Mouse (Mus musculus) midbrain, embryonic 10.5 days (tissue): ENCODE measurements around the gene Slc23a2. TPM values are rescaled to one million over a fixed set of nuclear protein-coding genes. Genes with fewer than 3 reads are reported as not detected.

Source experiments
- DNase-seq: peaks from one replicate; pipeline ENCODE4 v3.0.0-alpha.2; 2017; ENCODE audit warnings: low spot score
- H3K27ac ChIP-seq: fragments of 300-500 bp; sonication (generic); replicated peaks from 2 replicates; pipeline ENCODE4 v1.5.1; 2016; ENCODE audit warnings: mild to moderate bottlenecking
- H3K27me3 ChIP-seq: fragments of 300-500 bp; sonication (generic); 2 replicates; pipeline ENCODE4 v1.6.1; 2016; ENCODE audit warnings: low read depth, mild to moderate bottlenecking; ENCODE audit not compliant: poor library complexity, severe bottlenecking
- H3K36me3 ChIP-seq: fragments of 300-500 bp; sonication (generic); 2 replicates; pipeline ENCODE4 v1.6.1; 2016; ENCODE audit warnings: mild to moderate bottlenecking, moderate library complexity
- H3K4me1 ChIP-seq: fragments of 300-500 bp; sonication (generic); 2 replicates; pipeline ENCODE4 v1.6.1; 2016
- H3K4me3 ChIP-seq: fragments of 300-500 bp; sonication (generic); 2 replicates; pipeline ENCODE4 v1.5.1; 2016; ENCODE audit warnings: mild to moderate bottlenecking, moderate library complexity
- H3K9me3 ChIP-seq: fragments of 300-500 bp; sonication (generic); replicated peaks from 2 replicates; pipeline ENCODE4 v1.6.1; 2016; ENCODE audit warnings: mild to moderate bottlenecking
- WGBS: fragments of 180-500 bp; shearing (Covaris S2); methylation state at CpG from one replicate; pipeline ENCODE4 v1.1.7; 2016; 5-methylcytosine and 5-hydroxymethylcytosine counted together
- polyA plus RNA-seq: library from polyadenylated mRNA; unstranded; fragments of >200 nt; fragmentation: Nextera tagmentation; extraction: Ambion mirVana; gene quantifications from 2 replicates; pipeline ENCODE4 v1.2.1, GENCODE M21; 2016

Slc23a2 gene
- polyA plus RNA-seq, 1 experiment from 2014 or later = 8.8 TPM

DNA sequence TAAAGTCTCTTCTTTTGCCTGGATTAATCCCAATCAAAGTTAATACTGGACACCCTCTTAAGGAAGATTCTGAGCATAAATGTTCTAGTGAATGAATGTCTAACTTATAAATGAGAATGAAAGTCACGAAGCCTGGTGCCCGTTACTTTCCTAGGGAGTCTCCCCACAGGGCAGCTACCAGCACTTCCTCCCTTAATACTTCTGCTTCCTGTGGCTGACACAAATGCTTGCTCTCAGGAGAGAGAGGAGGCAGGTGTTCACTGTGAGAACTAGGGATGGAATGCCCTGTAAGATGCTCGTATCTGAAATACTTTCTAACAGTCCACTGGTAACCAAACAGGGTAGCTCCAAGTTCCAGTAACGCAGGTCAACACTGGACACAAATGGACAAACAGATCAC lies 91.1 kb downstream of the Slc23a2 start:
- Histone ChIP-seq H3K9me3 (no peaks in the 10 kb centered on the region), H3K4me3 (no peak overlapping the region), H3K4me1 (no peaks in the 10 kb centered on the region), H3K36me3 (peaks cover 32% of the 10 kb centered on the region), H3K27me3 (no peaks in the 10 kb centered on the region), H3K27ac (no peak overlapping the region)
- 95% methylated on average over 4 of the region's 4 CpGs for WGBS
- DNase-seq = no peak

- Histone ChIP-seq H3K4me1 (no peaks in the 10 kb centered on the region), H3K36me3 (peaks cover 18% of the 10 kb centered on the region), H3K27me3 (no peaks in the 10 kb centered on the region), H3K4me3 (no peak overlapping the region), H3K27ac (no peak overlapping the region), H3K9me3 (no peaks in the 10 kb centered on the region)
- 90% methylated on average over 5 of the region's 5 CpGs for WGBS
- DNase-seq = no peak
Measured at GRCm38 (mm10) chr2:132051798-132052197, 93.1 kb downstream of the Slc23a2 start.

- Histone ChIP-seq H3K9me3 (no peaks in the 10 kb centered on the region), H3K27ac (no peak overlapping the region), H3K4me1 (0 out of 2 replicates have a peak, but pooled peaks cover under 1% of the 10 kb centered on the region), H3K36me3 (0 out of 2 replicates have a peak, but pooled peaks cover 4% of the 10 kb centered on the region), H3K4me3 (no peak overlapping the region), H3K27me3 (no peaks in the 10 kb centered on the region)
- WGBS = 46% methylated on average over 3 of the region's 3 CpGs
- no peak for DNase-seq
Measured at GRCm38 (mm10) chr2:132049921-132050320, 95.0 kb downstream of the Slc23a2 start.

DNA sequence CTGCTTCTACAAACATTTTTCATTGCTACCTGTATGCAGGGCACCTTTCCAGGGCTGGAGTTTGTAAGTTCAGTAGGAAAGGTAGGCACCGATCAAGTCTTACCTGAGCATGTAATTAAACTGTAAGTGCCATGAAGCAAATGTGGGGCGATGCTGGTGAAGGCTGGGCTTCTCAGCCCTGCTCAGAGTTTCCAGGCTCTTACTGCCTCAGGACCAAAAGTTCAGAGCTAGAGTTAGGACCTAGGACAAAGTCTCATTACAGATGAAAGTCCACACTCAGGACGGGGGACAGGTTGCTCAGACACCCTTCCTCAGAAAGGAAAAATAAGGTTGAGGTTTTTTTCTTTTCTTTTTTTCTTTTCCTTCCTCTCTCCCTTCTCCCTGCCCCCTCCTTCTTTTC lies 95.4 kb downstream of the Slc23a2 start:
- 82% methylated on average over 3 of the region's 3 CpGs for WGBS
- Histone ChIP-seq H3K36me3 (0 out of 2 replicates have a peak, but pooled peaks cover under 1% of the 10 kb centered on the region), H3K27ac (no peak overlapping the region), H3K9me3 (no peaks in the 10 kb centered on the region), H3K4me3 (no peak overlapping the region), H3K27me3 (no peaks in the 10 kb centered on the region), H3K4me1 (peaks cover 5% of the 10 kb centered on the region; the same call in 1 of the 2 replicates)
- DNase-seq = no peak

GRCm38 (mm10) chr2:132048143-132048772 lies 96.7 kb downstream of the Slc23a2 start:
- H3K9me3 ChIP-seq = no peaks in the 10 kb centered on the region
- H3K27ac ChIP-seq = no peak overlapping the region
- no peaks in the 10 kb centered on the region for H3K36me3 ChIP-seq
- no peak overlapping the region for H3K4me3 ChIP-seq
- no peak for DNase-seq
- WGBS = 89% methylated on average over 11 of the region's 11 CpGs
- no peaks in the 10 kb centered on the region for H3K27me3 ChIP-seq
- peaks cover 11% of the 10 kb centered on the region for H3K4me1 ChIP-seq

GRCm38 (mm10) chr2:132047364-132047763 lies 97.5 kb downstream of the Slc23a2 start:
- Histone ChIP-seq H3K4me1 (peaks cover 11% of the 10 kb centered on the region), H3K9me3 (no peaks in the 10 kb centered on the region), H3K27ac (no peak overlapping the region), H3K4me3 (no peak overlapping the region), H3K27me3 (no peaks in the 10 kb centered on the region), H3K36me3 (no peaks in the 10 kb centered on the region)
- DNase-seq = no peak
- 88% methylated on average over 4 of the region's 4 CpGs for WGBS

- H3K4me1 ChIP-seq = peaks cover 11% of the 10 kb centered on the region
- no peak overlapping the region for H3K4me3 ChIP-seq
- H3K9me3 ChIP-seq = no peaks in the 10 kb centered on the region
- H3K27ac ChIP-seq = no peak overlapping the region
- WGBS = 87% methylated on average over 4 of the region's 4 CpGs
- H3K27me3 ChIP-seq = no peaks in the 10 kb centered on the region
- DNase-seq = no peak
- H3K36me3 ChIP-seq = no peaks in the 10 kb centered on the region
Measured at GRCm38 (mm10) chr2:132046659-132047058, 98.2 kb downstream of the Slc23a2 start.

GRCm38 (mm10) chr2:132044320-132045274 lies 100.3 kb downstream of the Slc23a2 start:
- DNase-seq = no peak
- H3K27ac ChIP-seq = no peak overlapping the region

GRCm38 (mm10) chr2:132043101-132043621 lies 101.7 kb downstream of the Slc23a2 start:
- H3K27me3 ChIP-seq = no peaks in the 10 kb centered on the region
- H3K9me3 ChIP-seq = no peaks in the 10 kb centered on the region
- H3K36me3 ChIP-seq = no peaks in the 10 kb centered on the region
- peaks cover 17% of the 10 kb centered on the region for H3K4me1 ChIP-seq
- 53% methylated on average over 13 of the region's 13 CpGs for WGBS
- no peak overlapping the region for H3K4me3 ChIP-seq
- H3K27ac ChIP-seq = 0 out of 2 replicates have a peak overlapping the region, but pooled peaks have one; percentile 38
- peak; percentile 33 for DNase-seq

More at GRCm38 (mm10) chr2:132044320-132045274, 100.3 kb downstream of the Slc23a2 start:
- WGBS = 74% methylated on average over 15 of the region's 15 CpGs
- Histone ChIP-seq H3K4me1 (peaks cover 17% of the 10 kb centered on the region), H3K4me3 (no peak overlapping the region), H3K27me3 (no peaks in the 10 kb centered on the region), H3K36me3 (no peaks in the 10 kb centered on the region), H3K9me3 (no peaks in the 10 kb centered on the region)

DNA sequence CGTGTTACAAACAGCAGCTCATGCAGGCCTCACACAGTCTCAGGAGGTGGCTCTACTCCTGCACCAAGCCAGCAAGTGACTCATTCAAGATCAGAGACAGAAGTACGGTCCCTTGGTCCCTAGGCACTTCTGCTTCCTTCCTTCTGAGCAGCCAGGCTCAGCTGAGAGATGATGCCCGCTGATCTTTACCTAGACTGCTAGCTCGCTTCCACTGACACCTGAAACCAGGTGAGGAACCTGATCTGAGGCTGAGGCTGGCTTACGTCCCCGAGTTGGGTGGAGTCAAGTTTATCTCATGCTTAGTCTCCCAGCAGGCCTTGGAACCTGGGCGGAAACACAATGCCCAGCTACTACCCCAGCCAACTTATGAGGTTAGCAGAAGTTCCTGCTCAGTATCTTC lies 105.0 kb downstream of the Slc23a2 start:
- H3K27ac ChIP-seq = no peak overlapping the region
- DNase-seq = no peak
- H3K9me3 ChIP-seq = no peaks in the 10 kb centered on the region
- no peaks in the 10 kb centered on the region for H3K36me3 ChIP-seq
- H3K4me1 ChIP-seq = peaks cover 24% of the 10 kb centered on the region
- WGBS = 72% methylated on average over 7 of the region's 7 CpGs
- H3K4me3 ChIP-seq = no peak overlapping the region
- H3K27me3 ChIP-seq = no peaks in the 10 kb centered on the region

- H3K4me3 ChIP-seq = no peak overlapping the region
- H3K27ac ChIP-seq = no peak overlapping the region
- no peaks in the 10 kb centered on the region for H3K9me3 ChIP-seq
- H3K27me3 ChIP-seq = no peaks in the 10 kb centered on the region
- H3K36me3 ChIP-seq = no peaks in the 10 kb centered on the region
- 86% methylated on average over 5 of the region's 5 CpGs for WGBS
- H3K4me1 ChIP-seq = peaks cover 24% of the 10 kb centered on the region
- no peak for DNase-seq
Measured at GRCm38 (mm10) chr2:132036326-132036725, 108.6 kb downstream of the Slc23a2 start.

DNA sequence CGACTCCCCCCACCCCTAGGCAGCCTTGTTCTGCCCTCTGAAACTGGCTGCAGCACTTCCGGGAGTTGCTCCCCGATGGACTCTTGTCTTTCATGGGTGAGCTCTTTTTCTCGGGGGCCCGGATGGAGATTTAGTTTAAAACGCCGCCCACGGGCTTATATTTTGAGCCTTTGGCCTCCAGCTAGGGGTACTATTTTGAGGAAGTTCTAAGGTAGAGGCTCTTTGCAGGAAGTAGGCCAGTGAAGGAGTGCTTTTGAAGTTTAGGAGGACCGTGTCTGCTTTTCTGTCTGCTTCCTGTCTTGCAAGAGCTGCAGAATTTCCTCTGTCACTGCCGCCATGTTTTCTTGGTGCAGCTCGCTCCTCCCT lies 109.5 kb downstream of the Slc23a2 start:
- H3K27me3 ChIP-seq = no peaks in the 10 kb centered on the region
- WGBS = 60% methylated on average over 11 of the region's 11 CpGs
- peak overlapping the region; percentile 69 for H3K27ac ChIP-seq
- H3K4me3 ChIP-seq = no peak overlapping the region
- DNase-seq = no peak
- peaks cover 32% of the 10 kb centered on the region for H3K4me1 ChIP-seq
- no peaks in the 10 kb centered on the region for H3K9me3 ChIP-seq
- H3K36me3 ChIP-seq = no peaks in the 10 kb centered on the region
